Mouse (Mus musculus) right cerebral cortex, postnatal 36 days (tissue): Measurements from ENCODE around the gene Elane.
A peak's percentile ranks its signal among the peaks of the same experiment; 100 is the strongest.

Experiments used
- DNase-seq, 2 experiments: peaks; one replicate each; pipeline ENCODE4 v3.0.0; 2022; ENCODE audit warnings: low spot score in 2 of 2, mixed read lengths in 1 of 2

Elane gene

DNA sequence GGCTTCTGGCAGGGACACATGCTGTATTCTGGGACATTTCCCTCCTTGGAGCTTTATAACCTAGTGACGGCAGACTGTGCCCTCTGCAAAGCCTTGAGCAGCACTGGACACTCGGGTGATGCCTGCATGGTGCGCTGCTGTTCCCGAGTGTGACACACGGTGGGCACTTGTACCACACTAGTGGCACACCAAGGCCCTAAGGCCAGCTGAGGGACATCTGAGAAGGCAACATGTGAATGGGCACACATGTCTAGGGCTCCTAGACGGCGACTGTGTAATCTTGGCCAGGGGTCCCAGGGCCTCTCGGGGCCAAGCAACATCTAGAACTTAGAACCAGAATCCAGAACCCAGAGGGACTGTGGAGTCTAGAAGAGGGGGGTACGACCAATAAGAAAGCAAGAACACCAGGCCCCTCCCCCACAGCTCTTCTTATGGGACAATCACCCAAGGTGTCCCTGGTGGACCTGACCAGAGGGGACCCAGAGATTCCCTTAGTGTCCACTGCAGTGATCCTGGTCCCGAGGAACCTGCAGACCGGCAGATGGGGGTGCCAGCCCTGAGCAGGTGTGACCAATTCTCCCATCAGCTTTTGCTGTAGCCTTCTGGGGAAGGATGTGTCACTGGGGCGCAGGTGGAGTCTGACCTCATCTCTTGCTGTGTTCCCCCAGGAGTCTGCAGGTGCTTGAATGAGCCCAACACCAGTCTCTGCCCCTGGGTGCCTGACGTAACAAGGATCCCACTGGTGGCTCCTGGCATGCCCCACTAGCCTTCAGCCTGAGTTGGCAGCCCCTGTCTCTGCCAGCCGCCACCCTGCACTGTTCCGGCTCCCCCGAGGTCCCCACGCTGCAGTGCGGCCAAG, 44.1 kb downstream of the Elane start:
- DNase-seq = no peak

- DNase-seq = no peak
Measured at GRCm38 (mm10) chr10:79930826-79931186, 44.8 kb downstream of the Elane start.

DNA sequence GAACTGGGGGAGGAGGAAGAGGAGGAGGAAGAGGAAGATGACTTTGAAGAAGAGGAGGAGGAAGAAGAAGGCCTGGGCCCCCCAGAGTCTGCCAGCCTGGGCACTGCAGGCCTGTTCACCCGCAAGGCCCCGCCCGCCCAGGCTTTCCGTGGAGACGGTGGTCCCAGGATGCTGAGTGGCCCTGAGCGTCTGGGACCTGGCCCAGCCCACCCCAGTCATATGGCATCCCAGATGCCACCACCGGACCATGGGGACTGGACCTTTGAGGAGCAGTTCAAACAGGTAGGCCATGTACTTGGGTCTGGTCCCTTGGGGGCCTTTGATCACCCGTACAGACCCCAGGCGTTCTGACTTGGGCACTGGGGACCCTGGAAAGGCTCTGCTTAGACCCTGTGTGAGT, 45.8 kb downstream of the Elane start:
- no peak for DNase-seq

DNA sequence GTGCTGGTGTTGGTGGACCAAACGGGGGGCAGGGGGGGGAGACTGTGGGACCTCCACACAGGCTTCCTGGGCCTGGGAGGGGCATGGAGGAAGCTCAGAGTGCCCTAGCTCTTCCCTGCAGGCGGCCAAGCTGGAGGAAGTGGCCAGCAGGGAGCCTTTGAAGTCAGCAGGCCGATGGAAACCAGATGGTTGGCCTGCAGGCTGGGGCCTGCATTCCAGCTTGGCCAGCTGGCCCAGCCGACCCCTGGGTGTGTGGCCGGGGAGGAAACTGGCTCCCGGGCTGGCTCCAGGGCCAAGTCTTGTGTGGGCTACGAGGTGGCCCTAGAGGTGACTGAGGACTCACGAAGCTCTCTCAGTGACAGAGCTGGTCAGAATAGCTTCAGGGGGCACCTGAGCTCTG, 46.7 kb downstream of the Elane start:
- DNase-seq = no peak

DNA sequence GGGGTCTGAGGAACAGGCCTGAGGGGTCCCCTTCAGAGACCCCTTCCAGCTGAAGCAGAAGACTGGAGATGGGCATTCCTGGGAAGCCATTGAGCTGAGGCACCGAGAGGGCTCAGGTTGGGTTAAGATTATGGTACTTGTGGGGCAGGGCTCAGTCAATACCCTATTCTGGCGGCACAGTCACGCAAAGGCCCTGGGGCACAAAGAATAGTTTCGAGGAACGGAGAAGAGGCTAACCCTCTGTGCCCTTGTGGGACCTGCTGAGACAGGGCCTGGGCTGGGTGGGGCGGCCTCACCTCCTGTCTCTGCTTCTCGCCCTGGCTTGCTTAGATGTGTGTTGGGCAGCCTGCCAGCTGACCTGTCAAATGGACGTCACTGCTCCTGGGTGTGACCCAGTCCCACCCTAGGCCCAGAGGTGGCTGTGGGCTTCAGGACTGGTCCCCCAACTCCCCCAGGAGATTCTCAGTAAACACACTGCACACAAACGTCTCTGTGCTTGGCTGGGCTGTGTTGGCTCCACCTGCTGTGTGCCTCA, 47.2 kb downstream of the Elane start:
- no peak for DNase-seq

DNA sequence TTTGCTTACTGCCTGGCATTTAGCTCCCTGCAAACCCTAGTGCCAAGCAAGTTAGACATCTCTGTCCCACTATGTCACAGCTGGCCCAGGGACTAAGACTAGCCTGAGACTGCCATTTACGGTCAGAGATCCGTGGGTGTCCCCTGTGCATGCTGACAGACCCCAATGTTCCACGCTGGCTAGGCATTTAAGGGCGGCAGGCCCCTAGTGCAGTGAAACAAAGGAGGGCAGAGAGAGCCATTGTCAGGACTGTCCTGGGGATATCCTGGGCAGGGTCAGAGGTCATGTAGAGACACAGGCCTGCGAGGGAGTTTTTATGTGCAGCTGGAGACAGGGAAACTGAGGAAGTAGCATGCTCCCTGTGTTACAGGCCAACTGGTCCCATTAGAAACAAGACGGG, 47.8 kb downstream of the Elane start:
- no peak for DNase-seq

- DNase-seq = peak in 1 of 2 experiments; percentile 49
Measured at GRCm38 (mm10) chr10:79934272-79934721, 48.2 kb downstream of the Elane start.

DNA sequence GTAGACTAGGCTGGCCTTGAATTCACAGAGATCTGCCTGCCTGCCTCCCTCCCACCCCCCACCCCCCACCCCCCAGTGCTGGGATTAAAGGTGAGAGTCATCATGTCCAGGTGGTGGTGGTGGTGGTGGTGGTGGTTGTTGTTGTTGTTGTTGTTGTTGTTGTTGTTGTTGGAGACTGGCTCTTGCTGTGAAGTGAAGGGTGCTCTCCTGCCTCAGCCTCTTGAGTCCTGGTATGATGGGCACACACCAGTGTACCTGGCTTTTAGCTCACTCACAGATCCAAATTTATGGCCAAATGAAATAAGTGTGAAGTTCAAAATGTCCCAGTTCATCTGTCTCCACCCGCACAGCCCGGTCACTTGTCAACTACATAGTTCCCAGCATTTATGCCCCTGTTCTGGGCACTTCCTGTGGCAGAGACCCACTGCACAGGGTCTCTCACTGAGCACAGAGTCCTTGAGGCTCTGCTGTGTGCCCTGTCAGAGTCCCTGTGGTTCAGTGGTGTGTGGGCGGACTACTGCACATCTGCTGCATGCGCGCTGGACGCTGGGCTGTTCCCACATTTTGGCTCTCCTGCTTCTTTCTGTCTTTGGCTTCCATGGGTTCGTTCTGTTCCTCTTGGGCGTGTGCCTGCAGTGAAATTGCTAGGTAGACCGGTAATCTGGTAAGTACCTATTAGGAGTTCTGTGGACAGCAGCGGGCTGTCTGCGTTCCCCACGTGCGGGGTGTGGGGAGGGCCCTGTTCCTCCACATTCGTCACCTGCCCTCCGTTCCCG, 48.9 kb downstream of the Elane start:
- DNase-seq = no peak

- no peak for DNase-seq
Measured at GRCm38 (mm10) chr10:79936284-79936910, 50.4 kb downstream of the Elane start.

- DNase-seq = no peak
Measured at GRCm38 (mm10) chr10:79936911-79937441, 50.9 kb downstream of the Elane start.
